Mouse (Mus musculus) stomach, embryonic 16.5 days (tissue): Measurements from ENCODE around the gene Col8a2. TPM values are rescaled to one million over a fixed set of nuclear protein-coding genes. Genes with fewer than 3 reads are reported as not detected.

ENCODE experiments used
- ATAC-seq: fragments of 200-750 bp; cut with Nextera tagmentation; 2 replicates; pipeline ENCODE4 v1.8.0; 2017; ENCODE audit warnings: moderate number of reproducible peaks, moderate TSS enrichment; ENCODE audit not compliant: insufficient read depth, low FRiP score
- H3K27ac ChIP-seq: fragments of 300-500 bp; sonication (generic); 2 replicates; pipeline ENCODE4 v1.5.1; 2014; ENCODE audit warnings: low read length
- H3K27me3 ChIP-seq: fragments of 300-500 bp; sonication (generic); 2 replicates; pipeline ENCODE4 v1.6.1; 2014; ENCODE audit warnings: low read length, control low read depth, mixed read lengths; ENCODE audit not compliant: control insufficient read depth, insufficient read depth
- H3K36me3 ChIP-seq: fragments of 300-500 bp; sonication (generic); 2 replicates; pipeline ENCODE4 v1.6.1; 2014; ENCODE audit warnings: low read length; ENCODE audit not compliant: control insufficient read depth, insufficient read depth
- H3K4me1 ChIP-seq: fragments of 300-500 bp; sonication (generic); 2 replicates; pipeline ENCODE4 v1.6.1; 2014; ENCODE audit warnings: low read length, control low read depth, mixed read lengths; ENCODE audit not compliant: control insufficient read depth, insufficient read depth
- H3K4me2 ChIP-seq: fragments of 300-500 bp; sonication (generic); 2 replicates; pipeline ENCODE4 v1.6.1; 2014; ENCODE audit warnings: low read depth, low read length, mixed read lengths
- H3K4me3 ChIP-seq: fragments of 300-500 bp; sonication (generic); replicated peaks from 2 replicates; pipeline ENCODE4 v1.5.1; 2014; ENCODE audit warnings: mild to moderate bottlenecking, low read length
- H3K9ac ChIP-seq: fragments of 300-500 bp; sonication (generic); 2 replicates; pipeline ENCODE4 v1.6.1; 2014; ENCODE audit warnings: low read length
- H3K9me3 ChIP-seq: fragments of 300-500 bp; sonication (generic); replicated peaks from 2 replicates; pipeline ENCODE4 v1.6.1; 2016; ENCODE audit warnings: low read length, control low read depth; ENCODE audit not compliant: control insufficient read depth
- WGBS: fragments of 180-500 bp; shearing (Covaris S2); extraction: QIAGEN DNeasy Blood & Tissue Kit; methylation state at CpG from one replicate; pipeline ENCODE4 v1.1.7; 2014; 5-methylcytosine and 5-hydroxymethylcytosine counted together
- polyA plus RNA-seq: library from polyadenylated mRNA; unstranded; fragments of >200 nt; fragmentation: Nextera tagmentation; extraction: Ambion mirVana; gene quantifications from 2 replicates; pipeline ENCODE4 v1.2.1, GENCODE M21; 2015

The Col8a2 gene
- polyA plus RNA-seq, 1 experiment from 2014 or later = 11.1 TPM

DNA sequence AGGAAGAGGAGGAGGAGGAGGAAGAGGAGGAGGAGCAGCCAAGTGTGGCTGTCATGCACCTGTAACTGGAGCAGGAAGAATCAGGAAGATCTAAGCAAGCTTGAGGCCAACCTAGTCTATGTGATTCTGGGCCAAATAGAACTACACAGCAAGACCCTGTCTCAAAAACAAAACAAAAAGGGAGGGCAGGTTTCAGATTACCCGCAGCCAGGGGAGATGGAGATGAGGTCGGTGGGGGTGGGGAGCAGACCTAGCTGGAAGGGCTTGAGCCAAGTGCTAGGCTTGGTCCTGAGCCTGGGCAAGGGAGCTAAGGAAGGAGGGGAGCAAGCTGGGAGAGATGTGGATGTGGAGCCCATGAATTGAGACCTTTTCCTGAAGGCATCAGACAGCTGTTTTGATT is 20.2 kb downstream of the Col8a2 start:
- Histone ChIP-seq H3K27me3 (peaks cover 5% of the 10 kb centered on the region; the same call in 1 of the 2 replicates), H3K27ac (no peak overlapping the region), H3K9me3 (0 out of 2 replicates have a peak, but pooled peaks cover 5% of the 10 kb centered on the region), H3K4me1 (peaks cover 5% of the 10 kb centered on the region), H3K4me3 (no peak overlapping the region), H3K36me3 (no peaks in the 10 kb centered on the region), H3K4me2 (no peak overlapping the region), H3K9ac (no peak overlapping the region)
- 17% methylated on average over 2 of the region's 2 CpGs for WGBS
- no peak for ATAC-seq

DNA sequence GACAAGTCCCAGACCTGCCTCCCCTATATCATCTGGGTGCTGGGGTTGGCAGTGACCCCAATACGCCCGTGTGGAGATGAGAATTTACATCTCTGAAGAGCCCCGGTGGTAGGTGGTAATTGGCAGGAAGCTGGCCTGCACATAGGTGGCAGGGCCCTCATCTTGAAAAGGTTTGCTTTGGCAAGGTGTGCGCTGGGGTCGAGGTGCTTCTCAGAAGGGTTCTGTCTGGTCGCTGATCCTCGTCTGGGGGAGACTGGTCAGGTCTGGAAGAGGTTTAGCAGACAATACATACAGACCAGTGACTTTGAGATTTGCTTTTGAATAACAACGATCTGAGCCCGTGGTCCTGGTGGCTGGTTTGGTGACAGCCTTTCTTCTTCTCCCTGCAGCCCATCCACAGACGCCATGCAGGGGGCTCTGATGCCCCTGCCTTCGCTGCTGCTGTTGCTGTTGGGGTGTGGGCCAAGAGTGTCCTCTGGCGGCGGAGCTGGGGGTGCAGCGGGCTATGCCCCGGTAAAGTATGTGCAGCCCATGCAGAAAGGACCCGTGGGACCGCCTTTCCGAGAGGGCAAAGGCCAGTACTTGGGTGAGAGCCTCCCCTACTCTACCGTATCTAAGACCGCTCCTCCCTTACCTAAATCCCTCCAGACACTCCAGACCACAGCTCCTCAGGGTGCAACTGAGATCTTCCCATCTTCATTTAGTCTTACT is 22.8 kb downstream of the Col8a2 start:
- Histone ChIP-seq H3K4me3 (no peak overlapping the region), H3K9me3 (0 out of 2 replicates have a peak, but pooled peaks cover 5% of the 10 kb centered on the region), H3K9ac (no peak overlapping the region), H3K4me1 (peaks cover 5% of the 10 kb centered on the region), H3K27ac (no peak overlapping the region), H3K4me2 (peak overlapping the region; percentile 32), H3K36me3 (no peaks in the 10 kb centered on the region), H3K27me3 (no peaks in the 10 kb centered on the region)
- no peak; the same call in 1 of the 2 replicates for ATAC-seq
- WGBS = 16% methylated on average over 20 of the region's 20 CpGs

DNA sequence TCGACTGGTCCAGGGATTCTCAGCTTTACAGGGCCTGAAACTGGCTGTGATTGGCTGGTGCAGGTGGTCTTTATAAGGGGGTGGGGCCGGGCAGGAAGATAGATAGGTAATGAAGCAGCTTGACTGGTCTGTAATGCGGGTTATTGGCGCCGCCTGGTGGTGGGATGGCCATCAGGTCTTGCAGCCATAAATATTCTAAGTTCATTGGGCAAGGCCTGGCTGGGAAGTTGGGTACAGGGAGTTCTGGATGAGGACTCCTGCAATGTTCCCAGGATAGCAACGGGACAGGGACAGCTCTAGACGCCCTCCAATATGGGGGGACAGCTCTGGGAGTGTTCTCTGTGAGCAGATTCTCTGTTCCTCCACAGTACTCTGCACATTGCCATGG is 23.3 kb downstream of the Col8a2 start:
- Histone ChIP-seq H3K4me2 (peak overlapping the region; percentile 32), H3K27ac (no peak overlapping the region), H3K27me3 (no peaks in the 10 kb centered on the region), H3K9me3 (0 out of 2 replicates have a peak, but pooled peaks cover 5% of the 10 kb centered on the region), H3K4me3 (no peak overlapping the region), H3K36me3 (no peaks in the 10 kb centered on the region), H3K4me1 (peaks cover 5% of the 10 kb centered on the region), H3K9ac (no peak overlapping the region)
- WGBS = 4% methylated on average over 7 of the region's 7 CpGs
- ATAC-seq = peak; percentile 54; the same call in 1 of the 2 replicates

DNA sequence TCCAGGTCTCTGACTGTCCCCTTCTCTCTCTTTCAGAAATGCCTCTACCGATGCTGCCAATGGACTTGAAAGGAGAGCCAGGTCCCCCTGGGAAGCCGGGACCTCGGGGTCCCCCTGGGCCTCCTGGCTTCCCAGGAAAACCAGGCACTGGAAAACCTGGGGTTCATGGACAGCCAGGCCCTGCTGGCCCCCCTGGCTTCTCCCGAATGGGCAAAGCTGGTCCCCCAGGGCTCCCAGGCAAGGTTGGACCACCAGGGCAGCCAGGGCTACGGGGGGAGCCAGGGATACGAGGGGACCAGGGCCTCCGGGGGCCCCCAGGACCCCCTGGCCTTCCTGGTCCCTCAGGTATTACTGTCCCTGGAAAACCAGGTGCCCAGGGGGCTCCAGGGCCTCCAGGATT is 23.8 kb downstream of the Col8a2 start:
- WGBS = 75% methylated on average over 7 of the region's 7 CpGs
- no peak overlapping the region for H3K4me3 ChIP-seq

DNA sequence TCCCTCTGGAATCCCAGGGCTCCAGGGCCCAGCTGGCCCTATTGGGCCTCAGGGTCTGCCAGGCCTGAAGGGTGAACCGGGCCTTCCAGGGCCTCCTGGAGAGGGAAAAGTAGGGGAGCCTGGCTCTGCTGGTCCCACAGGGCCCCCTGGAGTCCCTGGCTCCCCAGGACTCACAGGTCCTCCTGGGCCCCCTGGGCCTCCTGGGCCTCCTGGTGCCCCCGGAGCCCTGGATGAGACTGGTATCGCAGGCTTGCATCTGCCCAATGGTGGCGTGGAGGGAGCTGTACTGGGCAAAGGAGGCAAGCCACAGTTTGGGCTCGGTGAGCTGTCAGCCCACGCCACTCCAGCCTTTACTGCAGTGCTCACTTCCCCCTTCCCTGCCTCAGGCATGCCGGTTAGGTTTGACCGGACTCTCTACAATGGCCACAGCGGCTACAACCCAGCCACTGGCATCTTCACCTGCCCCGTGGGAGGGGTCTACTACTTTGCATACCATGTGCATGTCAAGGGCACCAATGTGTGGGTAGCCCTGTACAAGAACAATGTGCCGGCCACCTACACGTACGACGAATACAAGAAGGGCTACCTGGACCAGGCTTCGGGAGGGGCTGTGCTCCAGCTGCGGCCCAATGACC is 25.1 kb downstream of the Col8a2 start:
- no peak for ATAC-seq
- no peaks in the 10 kb centered on the region for H3K27me3 ChIP-seq
- no peak overlapping the region for H3K27ac ChIP-seq
- H3K9ac ChIP-seq = no peak overlapping the region
- 89% methylated on average over 16 of the region's 16 CpGs for WGBS
- H3K36me3 ChIP-seq = peaks cover 4% of the 10 kb centered on the region; the same call in 1 of the 2 replicates
- no peaks in the 10 kb centered on the region for H3K9me3 ChIP-seq
- peaks cover 8% of the 10 kb centered on the region for H3K4me1 ChIP-seq
- no peak overlapping the region for H3K4me2 ChIP-seq
- no peak overlapping the region for H3K4me3 ChIP-seq

More for the DNA sequence above, 23.8 kb downstream of the Col8a2 start:
- H3K27ac ChIP-seq = no peak overlapping the region
- ATAC-seq = no peak
- no peaks in the 10 kb centered on the region for H3K27me3 ChIP-seq
- H3K4me1 ChIP-seq = peaks cover 5% of the 10 kb centered on the region
- 0 out of 2 replicates have a peak, but pooled peaks cover 5% of the 10 kb centered on the region for H3K9me3 ChIP-seq
- no peaks in the 10 kb centered on the region for H3K36me3 ChIP-seq
- no peak overlapping the region for H3K4me2 ChIP-seq
- no peak overlapping the region for H3K9ac ChIP-seq

DNA sequence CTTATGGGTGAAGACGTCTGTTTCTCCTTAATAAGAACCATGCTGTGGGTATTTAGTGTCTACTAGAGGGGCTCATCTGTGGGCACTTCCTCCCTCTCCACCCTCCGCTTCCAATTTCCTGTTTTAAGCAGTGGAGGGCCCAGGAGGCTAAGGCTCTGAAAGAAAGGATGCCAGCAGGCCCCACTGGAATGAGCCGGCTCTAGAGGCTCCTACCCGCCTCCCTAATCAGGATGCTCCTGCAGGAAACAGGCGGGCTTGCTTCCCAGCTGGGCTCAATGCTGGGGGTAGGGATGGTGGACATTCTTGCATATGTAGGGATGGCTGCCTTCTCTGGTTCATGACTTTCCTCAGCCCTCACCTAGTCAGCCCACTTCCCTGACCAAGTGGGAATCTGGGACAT is 26.6 kb downstream of the Col8a2 start:
- H3K4me2 ChIP-seq = no peak overlapping the region
- H3K27me3 ChIP-seq = no peaks in the 10 kb centered on the region
- no peaks in the 10 kb centered on the region for H3K9me3 ChIP-seq
- no peak for ATAC-seq
- peaks cover 8% of the 10 kb centered on the region for H3K4me1 ChIP-seq
- H3K27ac ChIP-seq = no peak overlapping the region
- no peak overlapping the region for H3K9ac ChIP-seq
- no peak overlapping the region for H3K4me3 ChIP-seq
- WGBS = 54% methylated on average over 5 of the region's 5 CpGs
- peaks cover 9% of the 10 kb centered on the region for H3K36me3 ChIP-seq

DNA sequence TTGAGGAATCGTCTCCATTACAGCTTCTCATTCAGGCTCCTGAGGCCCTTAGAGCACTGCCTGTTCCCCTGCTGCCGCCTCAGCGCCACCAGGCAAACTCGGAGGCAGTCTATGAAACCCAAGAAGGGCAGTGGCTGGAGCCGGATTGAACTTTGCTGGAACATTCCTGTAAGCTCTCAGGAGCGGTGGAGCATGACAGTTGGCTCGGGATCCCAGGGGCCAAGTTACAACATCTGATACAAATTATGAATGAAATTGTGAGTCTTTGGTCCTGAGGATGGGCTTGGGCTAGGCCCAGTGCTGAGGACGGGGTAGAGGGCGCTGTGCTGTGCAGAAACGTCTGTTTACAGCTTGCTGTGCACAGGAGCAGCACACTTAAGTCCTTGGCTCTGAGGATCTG is 27.8 kb downstream of the Col8a2 start:
- 64% methylated on average over 10 of the region's 10 CpGs for WGBS
- peaks cover 9% of the 10 kb centered on the region for H3K36me3 ChIP-seq
- H3K4me3 ChIP-seq = no peak overlapping the region
- no peaks in the 10 kb centered on the region for H3K27me3 ChIP-seq
- H3K27ac ChIP-seq = no peak overlapping the region
- H3K9ac ChIP-seq = no peak overlapping the region
- H3K9me3 ChIP-seq = no peaks in the 10 kb centered on the region
- H3K4me2 ChIP-seq = no peak overlapping the region
- no peak for ATAC-seq
- peaks cover 8% of the 10 kb centered on the region for H3K4me1 ChIP-seq

DNA sequence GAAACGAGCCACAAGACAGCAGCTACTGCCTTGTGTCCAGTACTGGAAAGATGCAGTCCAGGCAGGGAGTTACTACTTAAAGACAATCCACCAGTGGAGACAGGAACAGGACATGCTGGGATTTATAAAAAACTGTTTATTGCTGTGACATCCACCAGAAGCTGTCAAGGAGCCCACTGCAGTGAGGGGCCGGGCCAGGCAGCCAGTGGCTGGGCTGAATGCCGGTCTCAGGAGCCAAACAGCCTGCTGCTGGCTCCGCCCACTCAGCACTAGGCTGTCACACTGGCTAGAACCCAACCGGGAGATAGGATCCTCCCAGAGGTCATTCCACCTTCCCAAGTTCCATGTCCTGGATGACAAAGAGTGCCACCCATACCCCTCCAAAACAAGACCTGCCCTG is 29.3 kb downstream of the Col8a2 start:
- peak; percentile 34; the same call in 1 of the 2 replicates for ATAC-seq
- H3K9ac ChIP-seq = no peak overlapping the region

DNA sequence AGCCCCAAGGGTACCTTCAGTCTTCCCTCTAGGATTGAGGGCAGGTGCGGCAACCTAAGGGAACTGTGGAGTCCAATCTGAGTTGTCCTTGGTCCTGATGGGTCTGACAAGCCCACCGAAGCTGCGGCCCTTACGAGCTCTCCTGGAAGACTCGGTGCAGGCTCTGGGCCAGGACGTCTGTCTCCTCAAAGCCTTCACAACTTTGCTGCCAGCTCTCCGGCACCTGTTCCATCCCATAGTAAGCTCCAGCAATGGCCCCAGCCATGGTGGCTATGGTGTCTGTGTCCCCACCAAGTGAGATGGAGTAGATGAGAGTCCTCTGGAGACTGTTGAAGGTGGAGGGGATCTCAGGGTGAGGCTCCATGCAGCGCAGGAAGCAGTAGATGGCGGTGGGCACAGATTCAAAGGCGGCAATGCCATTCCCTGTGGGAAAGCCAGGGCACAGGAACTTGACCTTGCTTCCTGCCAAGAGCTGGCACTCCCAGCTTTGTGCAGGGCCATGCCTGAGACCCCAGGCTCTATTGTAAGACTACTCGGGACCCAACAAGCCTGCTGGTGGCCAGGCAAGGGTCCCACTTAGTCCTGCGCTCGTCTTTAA is 29.9 kb downstream of the Col8a2 start:
- no peaks in the 10 kb centered on the region for H3K9me3 ChIP-seq
- peaks cover 9% of the 10 kb centered on the region for H3K36me3 ChIP-seq
- no peak overlapping the region for H3K4me2 ChIP-seq
- H3K27me3 ChIP-seq = no peaks in the 10 kb centered on the region
- H3K27ac ChIP-seq = no peak overlapping the region
- no peak for ATAC-seq
- no peak overlapping the region for H3K4me3 ChIP-seq
- no peak overlapping the region for H3K9ac ChIP-seq
- 91% methylated on average over 13 of the region's 13 CpGs for WGBS
- peaks cover 11% of the 10 kb centered on the region for H3K4me1 ChIP-seq

More for the DNA sequence above, 29.3 kb downstream of the Col8a2 start:
- Histone ChIP-seq H3K27ac (no peak overlapping the region; the same call in 1 of the 2 replicates), H3K9me3 (no peaks in the 10 kb centered on the region), H3K4me2 (no peak overlapping the region), H3K4me1 (peaks cover 11% of the 10 kb centered on the region), H3K36me3 (peaks cover 9% of the 10 kb centered on the region), H3K27me3 (no peaks in the 10 kb centered on the region), H3K4me3 (no peak overlapping the region)
- 38% methylated on average over 5 of the region's 5 CpGs for WGBS
